Mouse (Mus musculus): ENCODE data around the gene Ttc29. TPM values are rescaled to one million over a fixed set of nuclear protein-coding genes. Genes with fewer than 3 reads are reported as not detected.

Ttc29 gene
- polyA plus RNA-seq, 2 experiments, result 0.04 TPM; not detected in 1

GRCm38 (mm10) chr8:78265506-78265905, 52.4 kb downstream of the Ttc29 start:
- 24% methylated on average over 5 of the region's 5 CpGs for WGBS
- H3K36me3 ChIP-seq (ENCODE audit: control insufficient read depth, insufficient read depth, low read length), result no peaks in the 10 kb centered on the region
- no peak overlapping the region for H3K4me3 ChIP-seq (replicated peaks; ENCODE audit: low read length)
- no peak overlapping the region for H3K9ac ChIP-seq (ENCODE audit: low read depth, low read length, severe bottlenecking)
- ATAC-seq (ENCODE audit: low FRiP score, low read depth) (no peak), DNase-seq (ENCODE audit: low spot score) (no peak)
- no peaks in the 10 kb centered on the region for H3K4me1 ChIP-seq (ENCODE audit: control insufficient read depth, insufficient read depth, low read length)
- TF ChIP-seq POLR2A (IDR thresholded peaks at IDR 0.05; ENCODE audit: borderline replicate concordance, extremely low read depth, insufficient read depth, insufficient read length), result no peak
- no peak overlapping the region for H3K27ac ChIP-seq (replicated peaks; ENCODE audit: low read depth, low read length)
- no peaks in the 10 kb centered on the region for H3K27me3 ChIP-seq (ENCODE audit: control insufficient read depth, insufficient read depth, low read length)
- H3K9me3 ChIP-seq (ENCODE audit: control insufficient read depth, low read length), result no peaks in the 10 kb centered on the region
- H3K4me2 ChIP-seq (replicated peaks; ENCODE audit: low read depth, low read length, severe bottlenecking), result no peak overlapping the region

GRCm38 (mm10) chr8:78266231-78266630, 53.1 kb downstream of the Ttc29 start:
- H3K36me3 ChIP-seq (ENCODE audit: control insufficient read depth, insufficient read depth, low read length), result no peaks in the 10 kb centered on the region
- H3K9me3 ChIP-seq (ENCODE audit: control insufficient read depth, low read length), result no peaks in the 10 kb centered on the region
- no peak overlapping the region for H3K4me2 ChIP-seq (replicated peaks; ENCODE audit: low read depth, low read length, severe bottlenecking)
- no peak for DNase-seq (ENCODE audit: low spot score)
- no peak for ATAC-seq (ENCODE audit: low FRiP score, low read depth)
- 14% methylated on average over 3 of the region's 3 CpGs for WGBS
- no peak for TF ChIP-seq POLR2A (IDR thresholded peaks at IDR 0.05; ENCODE audit: borderline replicate concordance, extremely low read depth, insufficient read depth, insufficient read length)
- no peak overlapping the region for H3K27ac ChIP-seq (replicated peaks; ENCODE audit: low read depth, low read length)
- H3K4me3 ChIP-seq (replicated peaks; ENCODE audit: low read length), result no peak overlapping the region
- peaks cover under 1% of the 10 kb centered on the region; the same call in 1 of the 2 replicates for H3K4me1 ChIP-seq (ENCODE audit: control insufficient read depth, insufficient read depth, low read length)
- no peaks in the 10 kb centered on the region for H3K27me3 ChIP-seq (ENCODE audit: control insufficient read depth, insufficient read depth, low read length)
- H3K9ac ChIP-seq (ENCODE audit: low read depth, low read length, severe bottlenecking), result no peak overlapping the region

GRCm38 (mm10) chr8:78267894-78268411, 54.9 kb downstream of the Ttc29 start:
- Histone ChIP-seq H3K27ac (replicated peaks; ENCODE audit: low read depth, low read length) (no peak overlapping the region), H3K9ac (ENCODE audit: low read depth, low read length, severe bottlenecking) (no peak overlapping the region), H3K36me3 (ENCODE audit: control insufficient read depth, insufficient read depth, low read length) (no peaks in the 10 kb centered on the region), H3K9me3 (ENCODE audit: control insufficient read depth, low read length) (no peaks in the 10 kb centered on the region), H3K4me1 (ENCODE audit: control insufficient read depth, insufficient read depth, low read length) (peaks cover 5% of the 10 kb centered on the region; the same call in 1 of the 2 replicates), H3K4me2 (replicated peaks; ENCODE audit: low read depth, low read length, severe bottlenecking) (no peak overlapping the region), H3K4me3 (replicated peaks; ENCODE audit: low read length) (no peak overlapping the region), H3K27me3 (ENCODE audit: control insufficient read depth, insufficient read depth, low read length) (no peaks in the 10 kb centered on the region)
- ATAC-seq (ENCODE audit: low FRiP score, low read depth) (no peak), DNase-seq (ENCODE audit: low spot score) (no peak)
- no peak for TF ChIP-seq POLR2A (IDR thresholded peaks at IDR 0.05; ENCODE audit: borderline replicate concordance, extremely low read depth, insufficient read depth, insufficient read length)
- 16% methylated on average over 7 of the region's 7 CpGs for WGBS

GRCm38 (mm10) chr8:78269281-78269680, 56.2 kb downstream of the Ttc29 start:
- Histone ChIP-seq H3K4me3 (replicated peaks; ENCODE audit: low read length) (no peak overlapping the region), H3K9me3 (ENCODE audit: control insufficient read depth, low read length) (no peaks in the 10 kb centered on the region), H3K4me2 (replicated peaks; ENCODE audit: low read depth, low read length, severe bottlenecking) (no peak overlapping the region), H3K9ac (ENCODE audit: low read depth, low read length, severe bottlenecking) (no peak overlapping the region), H3K36me3 (ENCODE audit: control insufficient read depth, insufficient read depth, low read length) (no peaks in the 10 kb centered on the region), H3K27ac (replicated peaks; ENCODE audit: low read depth, low read length) (no peak overlapping the region), H3K4me1 (ENCODE audit: control insufficient read depth, insufficient read depth, low read length) (peaks cover 5% of the 10 kb centered on the region; the same call in 1 of the 2 replicates), H3K27me3 (ENCODE audit: control insufficient read depth, insufficient read depth, low read length) (no peaks in the 10 kb centered on the region)
- 80% methylated on average over 10 of the region's 10 CpGs for WGBS
- no peak for TF ChIP-seq POLR2A (IDR thresholded peaks at IDR 0.05; ENCODE audit: borderline replicate concordance, extremely low read depth, insufficient read depth, insufficient read length)
- DNase-seq (ENCODE audit: low spot score) (no peak), ATAC-seq (ENCODE audit: low FRiP score, low read depth) (no peak)

GRCm38 (mm10) chr8:78271391-78271790, 58.3 kb downstream of the Ttc29 start:
- Histone ChIP-seq H3K36me3 (ENCODE audit: control insufficient read depth, insufficient read depth, low read length) (no peaks in the 10 kb centered on the region), H3K9ac (ENCODE audit: low read depth, low read length, severe bottlenecking) (no peak overlapping the region), H3K27me3 (ENCODE audit: control insufficient read depth, insufficient read depth, low read length) (no peaks in the 10 kb centered on the region), H3K27ac (replicated peaks; ENCODE audit: low read depth, low read length) (no peak overlapping the region), H3K4me3 (replicated peaks; ENCODE audit: low read length) (no peak overlapping the region), H3K4me1 (ENCODE audit: control insufficient read depth, insufficient read depth, low read length) (peaks cover 5% of the 10 kb centered on the region; the same call in 1 of the 2 replicates), H3K9me3 (ENCODE audit: control insufficient read depth, low read length) (no peaks in the 10 kb centered on the region), H3K4me2 (replicated peaks; ENCODE audit: low read depth, low read length, severe bottlenecking) (no peak overlapping the region)
- DNase-seq (ENCODE audit: low spot score), result no peak
- ATAC-seq (ENCODE audit: low FRiP score, low read depth), result no peak
- no peak for TF ChIP-seq POLR2A (IDR thresholded peaks at IDR 0.05; ENCODE audit: borderline replicate concordance, extremely low read depth, insufficient read depth, insufficient read length)
- WGBS, result 28% methylated on average over 5 of the region's 5 CpGs

Measured in limb, embryonic 14.5 days (tissue).